Mouse (Mus musculus) limb, embryonic 14.5 days (tissue): ENCODE measurements around the gene Fbxo6. TPM values are rescaled to one million over a fixed set of nuclear protein-coding genes. Genes with fewer than 3 reads are reported as not detected.
A peak's percentile ranks its signal among the peaks of the same experiment; 100 is the strongest.

Experiments used
- ATAC-seq: fragments of 200-750 bp; cut with Nextera tagmentation; 2 replicates; pipeline ENCODE4 v1.8.0; 2017; ENCODE audit warnings: low read depth, moderate number of reproducible peaks, moderate TSS enrichment; ENCODE audit not compliant: low FRiP score
- DNase-seq: peaks from one replicate; pipeline ENCODE4 v3.0.0-alpha.2; 2015; ENCODE audit warnings: low spot score
- H3K27ac ChIP-seq: fragments of 300-500 bp; sonication (generic); replicated peaks from 2 replicates; pipeline ENCODE4 v1.5.1; 2014; ENCODE audit warnings: low read depth, mild to moderate bottlenecking, low read length, moderate library complexity, mixed read lengths
- H3K27me3 ChIP-seq: fragments of 300-500 bp; sonication (generic); 2 replicates; pipeline ENCODE4 v1.6.1; 2014; ENCODE audit warnings: low read length, mixed read lengths; ENCODE audit not compliant: control insufficient read depth, insufficient read depth
- H3K36me3 ChIP-seq: fragments of 300-500 bp; sonication (generic); 2 replicates; pipeline ENCODE4 v1.6.1; 2014; ENCODE audit warnings: mild to moderate bottlenecking, low read length, moderate library complexity, mixed read lengths; ENCODE audit not compliant: control insufficient read depth, insufficient read depth
- H3K4me1 ChIP-seq: fragments of 300-500 bp; sonication (generic); 2 replicates; pipeline ENCODE4 v1.6.1; 2014; ENCODE audit warnings: antibody characterized with exemption, low read length, mixed read lengths; ENCODE audit not compliant: control insufficient read depth, insufficient read depth
- H3K4me2 ChIP-seq: fragments of 300-500 bp; sonication (generic); replicated peaks from 2 replicates; pipeline ENCODE4 v1.6.1; 2014; ENCODE audit warnings: low read depth, mild to moderate bottlenecking, low read length, moderate library complexity; ENCODE audit not compliant: severe bottlenecking
- H3K4me3 ChIP-seq: fragments of 300-500 bp; sonication (generic); replicated peaks from 2 replicates; pipeline ENCODE4 v1.5.1; 2014; ENCODE audit warnings: low read length
- H3K9ac ChIP-seq: fragments of 300-500 bp; sonication (generic); 2 replicates; pipeline ENCODE4 v1.6.1; 2014; ENCODE audit warnings: mild to moderate bottlenecking, low read depth, low read length, moderate library complexity; ENCODE audit not compliant: severe bottlenecking
- H3K9me3 ChIP-seq: fragments of 300-500 bp; sonication (generic); 2 replicates; pipeline ENCODE4 v1.6.1; 2016; ENCODE audit warnings: low read length; ENCODE audit not compliant: control insufficient read depth
- POLR2A ChIP-seq: fragments of 200-500 bp; IDR thresholded peaks from 2 replicates; pipeline ENCODE4 v1.8.0; 2012; ENCODE audit warnings: inconsistent platforms, mild to moderate bottlenecking, moderate library complexity, borderline replicate concordance; ENCODE audit not compliant: insufficient read depth, insufficient read length; ENCODE audit errors: extremely low read depth
- WGBS: fragments of 180-500 bp; shearing (Covaris S2); extraction: QIAGEN DNeasy Blood & Tissue Kit; methylation state at CpG from one replicate; pipeline ENCODE4 v1.1.7; 2014; 5-methylcytosine and 5-hydroxymethylcytosine counted together
- polyA plus RNA-seq, 2 experiments: library from polyadenylated mRNA; depleted of rRNA in 1 of 2; stranded (reverse) in 1 of 2; unstranded in 1 of 2; fragments of >200 nt; fragmentation: Nextera tagmentation in 1 of 2; extraction: Ambion mirVana in 1 of 2; gene quantifications; 2 replicates each; pipeline versions ENCODE4 v1.2.1 to v1.2.3; 2012 to 2014

The Fbxo6 gene
- polyA plus RNA-seq, 2 experiments, result 12.4 to 16.4 TPM

- H3K4me3 ChIP-seq, result no peak overlapping the region
- H3K9me3 ChIP-seq, result no peaks in the 10 kb centered on the region
- H3K27me3 ChIP-seq, result no peaks in the 10 kb centered on the region
- no peak overlapping the region for H3K9ac ChIP-seq
- 85% methylated on average over 2 of the region's 2 CpGs for WGBS
- H3K4me2 ChIP-seq, result no peak overlapping the region
- no peak for TF ChIP-seq POLR2A
- DNase-seq, result no peak
- H3K27ac ChIP-seq, result no peak overlapping the region
- H3K4me1 ChIP-seq, result peaks cover 16% of the 10 kb centered on the region; the same call in 1 of the 2 replicates
- peaks cover 24% of the 10 kb centered on the region for H3K36me3 ChIP-seq
- no peak for ATAC-seq
Observed at GRCm38 (mm10) chr4:148147714-148148113, 4.2 kb downstream of the Fbxo6 start.

- Histone ChIP-seq H3K4me1 (no peaks in the 10 kb centered on the region), H3K9ac (no peak overlapping the region), H3K4me2 (no peak overlapping the region), H3K9me3 (no peaks in the 10 kb centered on the region), H3K36me3 (peaks cover 24% of the 10 kb centered on the region), H3K4me3 (no peak overlapping the region), H3K27me3 (no peaks in the 10 kb centered on the region), H3K27ac (no peak overlapping the region)
- DNase-seq, result no peak
- 88% methylated on average over 5 of the region's 5 CpGs for WGBS
- ATAC-seq, result no peak
- no peak for TF ChIP-seq POLR2A
Observed at GRCm38 (mm10) chr4:148143721-148144120, 8.2 kb downstream of the Fbxo6 start.

GRCm38 (mm10) chr4:148140098-148141011, 11.6 kb downstream of the Fbxo6 start:
- TF ChIP-seq POLR2A, result no peak
- DNase-seq (peak; percentile 87), ATAC-seq (peak; percentile 97)
- Histone ChIP-seq H3K4me1 (no peaks in the 10 kb centered on the region), H3K36me3 (peaks cover 9% of the 10 kb centered on the region; the same call in 1 of the 2 replicates), H3K27ac (peak overlapping the region; percentile 78), H3K4me2 (peak overlapping the region; percentile 95), H3K9ac (peak overlapping the region; percentile 46), H3K27me3 (no peaks in the 10 kb centered on the region), H3K4me3 (peak overlapping the region; percentile 53), H3K9me3 (no peaks in the 10 kb centered on the region)
- WGBS, result under 1% methylated on average over 65 of the region's 65 CpGs

- Histone ChIP-seq H3K9ac (peak overlapping the region; percentile 38; the same call in 1 of the 2 replicates), H3K4me3 (peak overlapping the region; percentile 53), H3K27ac (no peak overlapping the region), H3K27me3 (no peaks in the 10 kb centered on the region), H3K36me3 (peaks cover 5% of the 10 kb centered on the region; the same call in 1 of the 2 replicates), H3K9me3 (no peaks in the 10 kb centered on the region), H3K4me1 (no peaks in the 10 kb centered on the region), H3K4me2 (peak overlapping the region; percentile 95)
- WGBS, result under 1% methylated on average over 12 of the region's 12 CpGs
- ATAC-seq (0 out of 2 replicates have a peak, but pooled peaks have one; percentile 1), DNase-seq (no peak)
- no peak for TF ChIP-seq POLR2A
Observed at GRCm38 (mm10) chr4:148139767-148140097, 12.2 kb downstream of the Fbxo6 start.

GRCm38 (mm10) chr4:148137503-148137902, 14.4 kb downstream of the Fbxo6 start:
- Histone ChIP-seq H3K9ac (no peak overlapping the region), H3K4me1 (no peaks in the 10 kb centered on the region), H3K27ac (no peak overlapping the region), H3K9me3 (no peaks in the 10 kb centered on the region), H3K36me3 (no peaks in the 10 kb centered on the region), H3K4me2 (no peak overlapping the region), H3K27me3 (no peaks in the 10 kb centered on the region), H3K4me3 (no peak overlapping the region)
- no peak for ATAC-seq
- WGBS, result 77% methylated on average over 8 of the region's 8 CpGs
- no peak for TF ChIP-seq POLR2A
- DNase-seq, result no peak
